7 mouse cellular contexts compared by ENCODE assay signal in genomic region chr10:44458534-44459315, GRCm38 (mm10).
DNase-seq lines count a peak whose midpoint lies in the region; ATAC-seq and TF ChIP-seq lines count a peak whose summit lies in the region.

No protein-coding gene starts in this region.

- peak overlapping the region; percentile 78 for H3K9ac ChIP-seq in intestine, postnatal 0 days (ENCODE audit: low read depth, low read length)
- H3K9ac ChIP-seq in limb, embryonic 15.5 days: 0 out of 2 replicates have a peak overlapping the region, but pooled peaks have one; percentile 20
- H3K9ac ChIP-seq in midbrain, embryonic 16.5 days (ENCODE audit: low read depth, low read length): peak overlapping the region; percentile 69

- peak; percentile 84 for DNase-seq in adrenal gland, postnatal 14 days
- peak; percentile 40 for DNase-seq in embryo, embryonic 11.5 days (ENCODE audit: low read depth, low spot score)
- peak; percentile 52 to 81 for DNase-seq in spleen, postnatal 10 days (ENCODE audit: low spot score in 2 of 2)

- ATAC-seq in granulocyte monocyte progenitor cell, adult 5-6 weeks (replicated peaks; ENCODE audit: poor library complexity, severe bottlenecking): peak; percentile 87
- ATAC-seq in intestine, postnatal 0 days: peak; percentile 91
- 0 out of 2 replicates have a peak, but pooled peaks have one; percentile 58 for ATAC-seq in limb, embryonic 15.5 days (ENCODE audit: insufficient number of reproducible peaks, low FRiP score, low TSS enrichment, low read depth)
- peak; percentile 93 for ATAC-seq in midbrain, embryonic 16.5 days

- H3K27me3 ChIP-seq in intestine, postnatal 0 days (replicated peaks; ENCODE audit: control insufficient read depth, insufficient read depth, low read length): no peaks in the 10 kb centered on the region
- H3K27me3 ChIP-seq in limb, embryonic 15.5 days: peaks cover 39% of the 10 kb centered on the region
- H3K27me3 ChIP-seq in midbrain, embryonic 16.5 days (ENCODE audit: control insufficient read depth, insufficient read depth, low read depth, low read length): peaks cover 14% of the 10 kb centered on the region

- H3K36me3 ChIP-seq in intestine, postnatal 0 days (ENCODE audit: control insufficient read depth, insufficient read depth): no peaks in the 10 kb centered on the region
- H3K36me3 ChIP-seq in limb, embryonic 15.5 days: no peaks in the 10 kb centered on the region
- no peaks in the 10 kb centered on the region for H3K36me3 ChIP-seq in midbrain, embryonic 16.5 days (ENCODE audit: control insufficient read depth, insufficient read depth, low read length)

- TF ChIP-seq CTCF in intestine, postnatal 0 days (IDR thresholded peaks at IDR 0.05; ENCODE audit: low read depth): peak; percentile 80

- peaks cover 5% of the 10 kb centered on the region; the same call in 1 of the 2 replicates for H3K4me1 ChIP-seq in intestine, postnatal 0 days (replicated peaks; ENCODE audit: control insufficient read depth, insufficient read depth, low read length)
- peaks cover 27% of the 10 kb centered on the region for H3K4me1 ChIP-seq in limb, embryonic 15.5 days
- H3K4me1 ChIP-seq in midbrain, embryonic 16.5 days (ENCODE audit: control insufficient read depth, insufficient read depth, low read length): peaks cover 17% of the 10 kb centered on the region

- H3K4me2 ChIP-seq in intestine, postnatal 0 days (replicated peaks; ENCODE audit: low read depth): peak overlapping the region; percentile 78
- peak overlapping the region; percentile 94 for H3K4me2 ChIP-seq in limb, embryonic 15.5 days
- peak overlapping the region; percentile 97 for H3K4me2 ChIP-seq in midbrain, embryonic 16.5 days (ENCODE audit: low read length)

- under 1% methylated on average over 54 of the region's 54 CpGs for WGBS in intestine, postnatal 0 days
- under 1% methylated on average over 54 of the region's 54 CpGs for WGBS in limb, embryonic 15.5 days
- under 1% methylated on average over 54 of the region's 54 CpGs for WGBS in midbrain, embryonic 16.5 days

- peak overlapping the region; percentile 89 for H3K27ac ChIP-seq in intestine, postnatal 0 days (ENCODE audit: low read depth, low read length)
- peak overlapping the region; percentile 43 for H3K27ac ChIP-seq in limb, embryonic 15.5 days
- peak overlapping the region; percentile 54; the same call in 1 of the 2 replicates for H3K27ac ChIP-seq in midbrain, embryonic 16.5 days (ENCODE audit: low read length)

- no peaks in the 10 kb centered on the region for H3K9me3 ChIP-seq in intestine, postnatal 0 days (ENCODE audit: control insufficient read depth)
- no peaks in the 10 kb centered on the region for H3K9me3 ChIP-seq in limb, embryonic 15.5 days
- no peaks in the 10 kb centered on the region for H3K9me3 ChIP-seq in midbrain, embryonic 16.5 days (replicated peaks; ENCODE audit: control insufficient read depth, low read length, poor library complexity, severe bottlenecking)

- peak overlapping the region; percentile 62 for H3K4me3 ChIP-seq in intestine, postnatal 0 days (ENCODE audit: low read depth, low read length)
- H3K4me3 ChIP-seq in limb, embryonic 15.5 days: peak overlapping the region; percentile 57
- peak overlapping the region; percentile 72 for H3K4me3 ChIP-seq in midbrain, embryonic 16.5 days (ENCODE audit: low read depth, low read length)

Comparison
In these comparisons a context has a peak if more than half of its experiments do, and no peak if none do; other contexts are left out.
1. Peak in every context shown above with its lines: DNase-seq, ATAC-seq, H3K4me3 ChIP-seq and H3K27ac ChIP-seq.
2. H3K9ac ChIP-seq: peak in every context shown above with its lines; median percentile 78 in intestine, postnatal 0 days; 69 in midbrain, embryonic 16.5 days; 20 in limb, embryonic 15.5 days.